Mouse (Mus musculus) heart, postnatal 4 days (tissue): ENCODE measurements around the gene Kank3. TPM values are rescaled to one million over a fixed set of nuclear protein-coding genes. Genes with fewer than 3 reads are reported as not detected.
A peak's percentile ranks its signal among the peaks of the same experiment; 100 is the strongest.

Experiments used
- DNase-seq: peaks from one replicate; pipeline ENCODE4 v3.0.0; 2021
- total RNA-seq, 2 experiments: library from RNA; stranded (reverse); gene quantifications; 2 replicates each; pipeline ENCODE4 v1.2.3; 2021

Gene Kank3
- total RNA-seq, 2 experiments from 2014 or later = 57.5 to 58.5 TPM

- DNase-seq = no peak
Measured at GRCm38 (mm10) chr17:33857816-33858215, 47.5 kb downstream of the Kank3 start.

- peak; percentile 62 for DNase-seq
Measured at GRCm38 (mm10) chr17:33865330-33866030, 55.2 kb downstream of the Kank3 start.

Other genes starting within 250 kb of the Kank3 start
- 10 to 100 TPM; 25.4 to 27.5 TPM for gene Zfp414, start 181.4 kb upstream of the Kank3 start, total RNA-seq
- not detected for gene Pram1, start 172.5 kb upstream of the Kank3 start, total RNA-seq
- 100 to 1,000 TPM; 154 to 180 TPM for gene Hnrnpm, start 123.7 kb upstream of the Kank3 start, total RNA-seq
- 10 to 100 TPM; 84.4 to 96.9 TPM for gene March2, start 91.8 kb upstream of the Kank3 start, total RNA-seq
- 100 to 1,000 TPM; 333 to 343 TPM for gene Rab11b, start 50.0 kb upstream of the Kank3 start, total RNA-seq
- 10 to 100 TPM; 29.1 to 35.0 TPM for gene Angptl4, start 28.7 kb upstream of the Kank3 start, total RNA-seq
- 1,000 to 10,000 TPM; 1,097 to 1,179 TPM for gene Rps28, start 14.0 kb downstream of the Kank3 start, total RNA-seq
- 100 to 1,000 TPM; 423 to 447 TPM for gene Ndufa7, start 14.1 kb downstream of the Kank3 start, total RNA-seq
- 10 to 100 TPM; 16.8 to 21.4 TPM for gene Cd320, start 32.6 kb downstream of the Kank3 start, total RNA-seq
- not detected for gene Gm7029, start 63.3 kb downstream of the Kank3 start, total RNA-seq
- gene Kifc1, start 80.1 kb downstream of the Kank3 start, total RNA-seq = 10 to 100 TPM; 40.2 to 42.7 TPM
- not detected for gene Platr17, start 94.6 kb downstream of the Kank3 start, total RNA-seq
- 10 to 100 TPM; 16.5 to 18.0 TPM for gene Daxx, start 98.9 kb downstream of the Kank3 start, total RNA-seq
- 10 to 100 TPM; 72.3 to 78.5 TPM for gene Tapbp, start 105.4 kb downstream of the Kank3 start, total RNA-seq
- gene Zbtb22, start 105.4 kb downstream of the Kank3 start, total RNA-seq = 10 to 100 TPM; 34.3 to 35.8 TPM
- 10 to 100 TPM; 56.5 to 58.1 TPM for gene Rgl2, start 119.0 kb downstream of the Kank3 start, total RNA-seq
- 10 to 100 TPM; 78.0 to 79.5 TPM for gene Pfdn6, start 129.8 kb downstream of the Kank3 start, total RNA-seq
- gene Wdr46, start 130.1 kb downstream of the Kank3 start, total RNA-seq = 10 to 100 TPM; 13.3 to 14.4 TPM
- 1 to 10 TPM; 2.3 to 2.9 TPM for gene B3galt4, start 141.0 kb downstream of the Kank3 start, total RNA-seq
- 10 to 100 TPM; 38.1 to 40.1 TPM for gene Vps52, start 145.3 kb downstream of the Kank3 start, total RNA-seq
- 100 to 1,000 TPM; 648 to 719 TPM for gene Rps18, start 145.5 kb downstream of the Kank3 start, total RNA-seq
- gene H2-K1, start 189.8 kb downstream of the Kank3 start, total RNA-seq = 10 to 100 TPM; 33.9 to 35.4 TPM
- gene Ring1, start 214.2 kb downstream of the Kank3 start, total RNA-seq = 10 to 100 TPM; 18.7 to 19.8 TPM
- gene H2-Ke6, start 217.5 kb downstream of the Kank3 start, total RNA-seq = 10 to 100 TPM; 63.6 to 69.6 TPM
- gene Slc39a7, start 221.2 kb downstream of the Kank3 start, total RNA-seq = 10 to 100 TPM; 83.8 to 86.5 TPM
- gene Rxrb, start 221.3 kb downstream of the Kank3 start, total RNA-seq = 10 to 100 TPM; 35.5 to 39.5 TPM
- gene Col11a2, start 228.9 kb downstream of the Kank3 start, total RNA-seq = 1 to 10 TPM; 1.4 to 2.2 TPM